Mouse (Mus musculus) hindbrain, embryonic 13.5 days (tissue): ENCODE data around the gene Ephb1. TPM values are rescaled to one million over a fixed set of nuclear protein-coding genes. Genes with fewer than 3 reads are reported as not detected.

Source experiments
- ATAC-seq: fragments of 200-750 bp; cut with Nextera tagmentation; 2 replicates; pipeline ENCODE4 v1.8.0; 2017; ENCODE audit warnings: moderate TSS enrichment; ENCODE audit not compliant: low FRiP score
- H3K27ac ChIP-seq: fragments of 300-500 bp; sonication (generic); 2 replicates; pipeline ENCODE4 v1.5.1; 2015; ENCODE audit warnings: inconsistent platforms, mild to moderate bottlenecking, moderate library complexity
- H3K27me3 ChIP-seq: fragments of 300-500 bp; sonication (generic); 2 replicates; pipeline ENCODE4 v1.6.1; 2015; ENCODE audit warnings: mild to moderate bottlenecking, inconsistent platforms
- H3K36me3 ChIP-seq: fragments of 300-500 bp; sonication (generic); 2 replicates; pipeline ENCODE4 v1.6.1; 2015; ENCODE audit warnings: mild to moderate bottlenecking, inconsistent platforms
- H3K4me1 ChIP-seq: fragments of 300-500 bp; sonication (generic); replicated peaks from 2 replicates; pipeline ENCODE4 v1.6.1; 2015; ENCODE audit warnings: inconsistent platforms
- H3K4me2 ChIP-seq: fragments of 300-500 bp; sonication (generic); 2 replicates; pipeline ENCODE4 v1.6.1; 2015; ENCODE audit warnings: inconsistent platforms, mild to moderate bottlenecking, moderate library complexity
- H3K4me3 ChIP-seq: fragments of 300-500 bp; sonication (generic); 2 replicates; pipeline ENCODE4 v1.5.1; 2015; ENCODE audit warnings: mild to moderate bottlenecking, inconsistent platforms
- H3K9ac ChIP-seq: fragments of 300-500 bp; sonication (generic); 2 replicates; pipeline ENCODE4 v1.6.1; 2015; ENCODE audit warnings: mild to moderate bottlenecking, inconsistent platforms
- H3K9me3 ChIP-seq: fragments of 300-500 bp; sonication (generic); 2 replicates; pipeline ENCODE4 v1.6.1; 2016; ENCODE audit warnings: inconsistent platforms
- WGBS: fragments of 180-500 bp; shearing (Covaris S2); methylation state at CpG from one replicate; pipeline ENCODE4 v1.1.7; 2015; 5-methylcytosine and 5-hydroxymethylcytosine counted together
- polyA plus RNA-seq: library from polyadenylated mRNA; unstranded; fragments of >200 nt; fragmentation: Nextera tagmentation; extraction: Ambion mirVana; gene quantifications from 2 replicates; pipeline ENCODE4 v1.2.1, GENCODE M21; 2015

Ephb1 gene
- polyA plus RNA-seq, 1 experiment from 2014 or later: 45.4 TPM

DNA sequence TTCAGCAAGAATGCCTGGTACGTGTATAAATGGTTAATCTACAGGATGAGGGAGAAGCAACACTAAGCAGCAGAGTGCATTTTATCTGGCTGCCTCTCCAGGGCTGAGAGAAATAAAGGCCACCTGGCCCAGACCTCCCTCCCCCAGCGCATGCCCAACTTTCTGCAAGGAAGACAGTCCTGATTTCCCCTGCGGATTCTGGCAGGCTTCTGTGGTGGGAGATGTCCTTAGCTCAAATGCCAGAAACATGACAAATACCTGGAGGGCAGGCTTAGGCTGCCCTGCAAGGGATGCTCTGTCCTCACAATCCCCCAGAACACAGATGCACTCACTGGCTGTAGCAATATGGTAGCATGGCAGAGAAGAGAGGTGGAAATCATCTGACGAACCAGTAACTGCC is 416.4 kb downstream of the Ephb1 start:
- WGBS: 87% methylated on average over 4 of the region's 4 CpGs
- peaks cover 51% of the 10 kb centered on the region for H3K4me1 ChIP-seq
- H3K27ac ChIP-seq: no peak overlapping the region
- ATAC-seq: no peak
- peaks cover 9% of the 10 kb centered on the region; the same call in 1 of the 2 replicates for H3K36me3 ChIP-seq
- no peak overlapping the region for H3K4me3 ChIP-seq
- H3K9me3 ChIP-seq: no peaks in the 10 kb centered on the region
- no peaks in the 10 kb centered on the region for H3K27me3 ChIP-seq
- no peak overlapping the region for H3K9ac ChIP-seq
- H3K4me2 ChIP-seq: no peak overlapping the region

DNA sequence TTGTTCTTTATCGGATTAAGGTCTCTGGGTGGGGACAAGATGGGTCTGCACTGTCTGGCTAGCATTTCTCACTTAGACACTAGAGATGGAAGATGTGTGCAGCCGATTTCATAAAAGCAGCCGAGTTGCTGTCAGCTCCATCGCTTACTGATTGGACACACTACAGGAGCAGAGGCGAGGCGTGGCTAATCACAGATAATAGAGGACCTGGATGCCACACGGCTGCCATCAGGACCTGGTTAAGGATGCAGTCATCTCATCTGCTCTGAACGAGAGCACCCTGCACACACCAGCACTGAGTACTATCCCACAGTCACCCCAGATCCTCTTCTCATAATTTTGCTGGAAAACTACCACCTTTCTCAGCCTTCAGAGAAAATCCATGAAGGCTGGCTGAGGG is 419.6 kb downstream of the Ephb1 start:
- Histone ChIP-seq H3K27ac (peak overlapping the region; percentile 52; the same call in 1 of the 2 replicates), H3K9ac (peak overlapping the region; percentile 49; the same call in 1 of the 2 replicates), H3K4me2 (no peak overlapping the region), H3K4me1 (peaks cover 36% of the 10 kb centered on the region), H3K9me3 (no peaks in the 10 kb centered on the region), H3K4me3 (no peak overlapping the region), H3K27me3 (no peaks in the 10 kb centered on the region), H3K36me3 (peaks cover 19% of the 10 kb centered on the region)
- 28% methylated on average over 8 of the region's 8 CpGs for WGBS
- no peak for ATAC-seq

DNA sequence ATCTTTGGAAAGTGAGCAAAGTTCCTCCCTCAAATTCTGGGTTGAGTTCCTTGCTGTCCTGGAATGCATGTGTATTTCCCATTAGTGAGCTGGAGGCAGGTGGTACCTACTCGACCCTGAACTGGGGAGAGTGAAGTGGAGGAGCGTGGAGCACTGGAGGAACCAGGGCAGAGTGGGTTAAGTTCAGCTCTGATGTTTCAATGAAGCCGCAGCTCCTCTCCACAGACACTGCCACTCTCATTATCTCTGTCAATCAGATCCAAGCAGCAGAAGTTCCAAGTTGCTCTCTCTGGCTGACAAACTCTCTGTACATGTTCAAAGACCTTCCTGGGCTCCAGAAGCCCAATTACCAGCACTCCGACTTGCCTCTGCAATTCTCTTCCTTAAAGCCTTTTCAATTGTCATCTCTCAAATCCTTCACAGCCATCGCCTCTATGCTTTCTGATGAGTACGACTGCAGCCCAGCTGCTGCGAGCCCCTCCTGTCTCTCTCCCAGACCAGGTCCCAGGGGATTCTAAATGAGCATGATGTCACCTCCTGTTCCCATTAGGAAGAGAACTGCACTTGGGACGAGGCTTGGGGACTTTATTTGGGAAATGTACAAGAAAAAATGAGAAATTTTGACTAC is 420.4 kb downstream of the Ephb1 start:
- Histone ChIP-seq H3K27me3 (no peaks in the 10 kb centered on the region), H3K27ac (peak overlapping the region; percentile 52), H3K4me1 (peaks cover 27% of the 10 kb centered on the region), H3K4me2 (no peak overlapping the region), H3K4me3 (no peak overlapping the region), H3K36me3 (peaks cover 19% of the 10 kb centered on the region), H3K9ac (peak overlapping the region; percentile 10; the same call in 1 of the 2 replicates), H3K9me3 (no peaks in the 10 kb centered on the region)
- WGBS: 40% methylated on average over 8 of the region's 8 CpGs
- no peak for ATAC-seq

DNA sequence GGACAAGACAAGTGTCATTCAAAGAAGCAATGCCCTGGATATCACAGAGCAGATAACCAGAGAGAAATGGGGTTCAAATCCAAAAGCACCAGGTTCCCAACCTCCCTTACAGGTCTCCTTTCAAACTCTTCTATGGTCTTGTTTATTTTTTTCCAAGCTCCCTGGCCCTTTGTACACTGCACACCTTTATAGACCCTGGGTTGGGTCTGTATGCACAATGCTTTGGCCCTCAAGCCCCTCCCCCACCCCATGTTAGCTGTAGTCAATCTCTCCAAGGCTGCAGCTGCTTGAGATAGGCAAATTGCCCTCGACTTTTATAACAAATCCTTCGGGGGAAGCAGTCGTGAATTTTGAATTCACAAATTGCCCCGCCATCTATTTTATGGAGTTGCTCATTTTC is 429.7 kb downstream of the Ephb1 start:
- peaks cover 2% of the 10 kb centered on the region for H3K4me1 ChIP-seq
- 0 out of 2 replicates have a peak, but pooled peaks cover 12% of the 10 kb centered on the region for H3K36me3 ChIP-seq
- H3K27ac ChIP-seq: no peak overlapping the region
- no peak overlapping the region for H3K9ac ChIP-seq
- 67% methylated on average over 4 of the region's 4 CpGs for WGBS
- ATAC-seq: no peak
- no peak overlapping the region for H3K4me3 ChIP-seq
- H3K9me3 ChIP-seq: no peaks in the 10 kb centered on the region
- H3K4me2 ChIP-seq: no peak overlapping the region
- H3K27me3 ChIP-seq: no peaks in the 10 kb centered on the region

DNA sequence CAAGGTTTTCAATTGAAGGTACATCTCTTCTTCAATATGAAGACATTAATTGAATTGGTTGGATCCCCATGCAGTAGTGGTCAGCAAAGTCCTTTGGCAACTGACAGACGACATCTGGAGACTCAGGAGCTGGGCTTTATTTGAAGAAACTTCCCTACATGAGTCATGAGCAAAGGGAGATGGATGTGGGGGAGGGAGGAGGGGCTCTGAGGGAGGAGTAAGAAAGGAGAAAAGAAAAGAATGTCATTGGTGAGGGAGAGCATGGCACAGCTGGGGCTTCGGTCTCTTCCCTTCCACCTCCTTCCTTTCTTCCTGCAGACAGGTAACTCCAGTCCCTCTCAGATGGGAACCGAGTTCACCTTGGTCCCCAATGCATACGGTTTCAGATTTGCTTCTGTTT is 431.6 kb downstream of the Ephb1 start:
- H3K27ac ChIP-seq: no peak overlapping the region
- no peak overlapping the region for H3K4me3 ChIP-seq
- 0 out of 2 replicates have a peak, but pooled peaks cover 12% of the 10 kb centered on the region for H3K36me3 ChIP-seq
- H3K27me3 ChIP-seq: no peaks in the 10 kb centered on the region
- H3K9me3 ChIP-seq: no peaks in the 10 kb centered on the region
- no peak for ATAC-seq
- H3K4me2 ChIP-seq: no peak overlapping the region
- H3K4me1 ChIP-seq: no peaks in the 10 kb centered on the region; the same call in none of the 2 replicates
- H3K9ac ChIP-seq: no peak overlapping the region
- 74% methylated on average over 4 of the region's 4 CpGs for WGBS

DNA sequence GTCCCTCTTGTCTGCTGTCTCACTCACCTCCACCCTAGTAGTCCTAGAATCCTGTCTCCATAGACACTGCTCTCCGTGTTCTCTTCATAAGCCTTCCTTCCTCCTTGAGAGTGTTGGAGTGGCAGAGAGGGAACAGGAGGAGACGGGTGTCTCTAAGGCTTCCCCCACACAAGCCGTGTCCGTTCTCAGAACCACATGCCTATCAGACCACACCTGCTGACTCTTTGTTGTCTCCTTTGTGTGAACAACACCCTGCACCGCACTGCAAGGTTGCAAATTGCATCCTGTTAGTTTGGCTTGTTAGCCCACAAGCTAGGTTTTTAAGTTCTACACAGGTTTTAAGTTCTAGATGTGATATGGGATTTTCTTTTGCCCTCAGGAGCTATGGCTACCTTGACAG is 435.2 kb downstream of the Ephb1 start:
- no peak for ATAC-seq
- WGBS: 90% methylated on average over 5 of the region's 5 CpGs
- Histone ChIP-seq H3K27me3 (no peaks in the 10 kb centered on the region), H3K4me1 (no peaks in the 10 kb centered on the region; the same call in 1 of the 2 replicates), H3K27ac (no peak overlapping the region), H3K4me2 (no peak overlapping the region), H3K36me3 (0 out of 2 replicates have a peak, but pooled peaks cover 12% of the 10 kb centered on the region), H3K9me3 (no peaks in the 10 kb centered on the region), H3K9ac (no peak overlapping the region), H3K4me3 (no peak overlapping the region)

DNA sequence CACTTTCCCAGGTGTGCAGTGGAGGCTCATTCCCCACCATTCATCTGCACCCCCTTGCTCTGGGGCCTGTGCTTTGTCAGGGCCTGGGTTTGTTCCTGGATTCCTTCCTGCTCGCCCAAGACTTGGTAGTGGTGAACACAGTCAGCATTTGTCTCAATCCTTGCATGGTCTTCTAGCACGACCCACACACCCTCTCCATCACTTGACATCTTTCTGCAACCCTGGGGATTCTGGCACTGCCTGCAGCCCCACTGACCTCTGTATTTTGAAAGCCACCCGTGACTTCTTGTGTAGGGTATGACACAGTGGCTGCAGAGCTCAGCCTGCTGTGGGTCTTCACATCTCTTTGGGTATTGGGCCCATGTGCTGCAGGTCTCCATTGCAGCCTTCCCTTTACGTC is 435.7 kb downstream of the Ephb1 start:
- H3K4me3 ChIP-seq: no peak overlapping the region
- no peaks in the 10 kb centered on the region for H3K9me3 ChIP-seq
- H3K36me3 ChIP-seq: 0 out of 2 replicates have a peak, but pooled peaks cover 12% of the 10 kb centered on the region
- H3K4me2 ChIP-seq: no peak overlapping the region
- H3K4me1 ChIP-seq: no peaks in the 10 kb centered on the region; the same call in 1 of the 2 replicates
- 83% methylated on average over 4 of the region's 4 CpGs for WGBS
- no peak for ATAC-seq
- no peak overlapping the region for H3K27ac ChIP-seq
- H3K27me3 ChIP-seq: no peaks in the 10 kb centered on the region
- H3K9ac ChIP-seq: no peak overlapping the region

DNA sequence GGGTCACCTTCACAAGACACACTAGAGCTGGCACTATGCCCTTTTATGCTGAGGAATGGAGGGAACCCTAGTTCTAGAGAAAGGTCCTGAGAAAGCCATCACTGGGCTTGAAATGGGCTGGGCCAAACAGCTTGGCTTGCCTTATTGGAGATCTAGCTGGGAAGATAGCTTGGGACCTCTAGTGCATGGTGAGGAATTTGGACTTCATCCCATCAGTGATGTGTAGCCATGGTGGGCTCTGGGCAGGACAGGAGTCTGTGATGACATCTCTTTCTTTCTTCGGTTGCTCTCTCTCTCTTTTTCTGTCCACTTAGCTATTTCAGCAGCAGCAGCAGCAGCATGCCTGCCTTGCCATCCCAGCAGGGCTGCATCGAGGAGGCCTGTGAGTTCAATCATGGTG is 439.4 kb downstream of the Ephb1 start:
- Histone ChIP-seq H3K27me3 (no peaks in the 10 kb centered on the region), H3K9me3 (no peaks in the 10 kb centered on the region), H3K9ac (no peak overlapping the region), H3K27ac (no peak overlapping the region), H3K36me3 (no peaks in the 10 kb centered on the region), H3K4me3 (no peak overlapping the region), H3K4me2 (no peak overlapping the region), H3K4me1 (peaks cover 11% of the 10 kb centered on the region; the same call in 1 of the 2 replicates)
- no peak for ATAC-seq
- WGBS: 89% methylated on average over 2 of the region's 2 CpGs

DNA sequence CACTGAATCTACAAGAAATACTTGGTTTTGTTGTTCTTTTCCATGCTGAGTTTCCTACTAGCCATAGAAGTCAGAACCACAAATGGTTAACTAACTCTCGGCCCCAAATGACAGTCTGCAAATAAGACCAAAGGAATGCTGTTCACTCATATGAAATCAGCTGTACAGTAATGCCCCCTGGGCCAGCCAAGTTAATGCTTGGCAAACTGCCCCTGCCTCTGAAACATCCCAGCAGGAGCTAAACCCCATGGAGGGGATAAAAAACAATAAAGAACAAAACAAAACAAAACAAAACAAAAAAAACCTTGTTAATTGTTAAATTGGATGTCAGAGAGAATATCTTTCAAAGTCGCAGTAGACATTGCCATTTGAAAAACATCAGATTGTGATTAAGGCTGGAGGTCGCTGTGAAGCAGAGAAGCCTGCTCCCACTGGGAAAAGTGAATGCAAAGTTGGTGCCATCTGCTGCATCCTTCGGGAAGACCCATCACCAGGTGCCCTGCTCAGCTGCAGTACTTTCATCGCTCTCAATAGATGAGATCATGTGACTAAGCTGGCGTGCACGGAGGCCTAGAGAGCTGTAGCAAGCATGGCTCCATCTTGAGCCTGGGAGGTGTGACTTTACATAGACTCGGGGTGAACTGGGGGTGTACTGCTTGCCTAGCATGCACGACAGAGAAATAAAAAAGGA is 443.2 kb downstream of the Ephb1 start:
- peaks cover 33% of the 10 kb centered on the region for H3K4me1 ChIP-seq
- peak; percentile 55; the same call in 1 of the 2 replicates for ATAC-seq
- peak overlapping the region; percentile 27; the same call in 1 of the 2 replicates for H3K27ac ChIP-seq
- no peak overlapping the region for H3K4me3 ChIP-seq
- no peak overlapping the region for H3K9ac ChIP-seq
- 20% methylated on average over 9 of the region's 9 CpGs for WGBS
- no peaks in the 10 kb centered on the region for H3K9me3 ChIP-seq
- H3K27me3 ChIP-seq: no peaks in the 10 kb centered on the region
- H3K36me3 ChIP-seq: no peaks in the 10 kb centered on the region
- no peak overlapping the region for H3K4me2 ChIP-seq

DNA sequence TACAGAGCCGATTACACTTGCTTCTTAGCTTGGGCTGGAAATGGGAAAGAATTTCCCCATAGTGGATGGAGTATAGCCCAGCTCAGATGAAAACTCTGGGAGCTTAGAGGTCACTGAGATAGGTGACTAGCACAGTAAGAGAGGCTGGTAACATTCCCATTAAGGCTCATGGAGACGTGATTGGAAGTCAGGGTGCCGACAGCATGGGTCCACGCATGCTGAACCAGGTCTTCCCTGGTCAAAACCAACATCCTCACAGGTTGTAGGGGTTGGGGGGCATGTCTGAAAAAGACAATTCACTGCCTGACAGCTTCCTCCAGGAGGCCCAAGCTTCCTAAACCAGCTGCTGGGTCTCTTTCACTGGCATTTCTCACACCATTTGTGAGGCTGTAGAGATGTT is 445.0 kb downstream of the Ephb1 start:
- Histone ChIP-seq H3K27ac (no peak overlapping the region), H3K9me3 (no peaks in the 10 kb centered on the region), H3K36me3 (no peaks in the 10 kb centered on the region), H3K9ac (no peak overlapping the region; the same call in 1 of the 2 replicates), H3K4me1 (peaks cover 33% of the 10 kb centered on the region), H3K27me3 (no peaks in the 10 kb centered on the region), H3K4me3 (no peak overlapping the region), H3K4me2 (no peak overlapping the region)
- WGBS: 69% methylated on average over 4 of the region's 4 CpGs
- ATAC-seq: no peak

DNA sequence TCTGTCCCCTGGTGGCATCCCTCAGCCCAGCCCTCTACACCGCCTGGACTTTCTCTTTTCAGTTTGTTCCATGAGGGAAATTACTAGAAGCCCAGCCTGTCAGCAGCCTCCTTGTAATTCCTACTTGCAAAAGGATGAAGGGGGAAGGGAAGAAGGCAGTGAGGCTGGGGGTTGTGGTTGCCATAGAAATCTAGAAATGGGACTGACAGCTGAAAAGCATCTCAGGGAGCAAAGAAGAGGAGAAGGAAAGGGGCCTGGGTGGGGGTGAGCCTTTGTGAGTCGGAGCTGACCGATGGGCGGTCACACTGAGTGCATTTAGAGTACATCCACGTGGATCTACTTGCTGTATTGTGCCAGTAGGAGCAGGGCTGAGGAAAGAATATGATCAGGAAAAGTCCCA is 445.6 kb downstream of the Ephb1 start:
- Histone ChIP-seq H3K9ac (no peak overlapping the region; the same call in 1 of the 2 replicates), H3K27ac (peak overlapping the region; percentile 53), H3K9me3 (no peaks in the 10 kb centered on the region), H3K4me2 (no peak overlapping the region), H3K4me3 (no peak overlapping the region), H3K27me3 (no peaks in the 10 kb centered on the region), H3K4me1 (peaks cover 33% of the 10 kb centered on the region), H3K36me3 (no peaks in the 10 kb centered on the region)
- WGBS: 22% methylated on average over 5 of the region's 5 CpGs
- ATAC-seq: peak; percentile 44

DNA sequence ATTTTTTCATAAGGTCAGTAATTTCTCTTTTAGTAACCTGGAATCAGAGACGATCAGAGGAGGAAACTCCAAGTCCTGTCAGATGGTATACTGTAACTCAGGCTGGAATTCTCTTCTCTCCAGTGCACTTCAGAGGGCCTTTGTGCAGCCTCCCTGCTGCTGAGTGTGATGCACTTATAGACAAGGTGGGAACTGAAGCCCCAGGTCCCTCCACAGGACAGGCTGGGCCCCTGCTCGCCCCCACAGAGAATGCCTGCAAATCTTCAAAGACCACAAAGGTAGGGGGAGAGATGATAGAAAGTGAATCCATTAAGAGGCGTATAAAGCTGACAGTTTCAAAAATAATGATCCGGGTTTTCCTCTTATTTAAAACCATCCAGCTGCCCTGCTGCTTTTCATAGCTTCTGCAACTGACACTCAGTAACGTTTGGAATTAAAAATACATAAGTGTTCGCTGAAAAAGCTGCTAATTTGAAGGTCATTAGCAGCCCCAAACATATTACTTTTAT is 446.7 kb downstream of the Ephb1 start:
- H3K36me3 ChIP-seq: no peaks in the 10 kb centered on the region
- no peaks in the 10 kb centered on the region for H3K9me3 ChIP-seq
- 59% methylated on average over 6 of the region's 6 CpGs for WGBS
- ATAC-seq: no peak
- H3K4me3 ChIP-seq: no peak overlapping the region
- peaks cover 33% of the 10 kb centered on the region for H3K4me1 ChIP-seq
- H3K27ac ChIP-seq: peak overlapping the region; percentile 60; the same call in 1 of the 2 replicates
- H3K27me3 ChIP-seq: no peaks in the 10 kb centered on the region
- H3K9ac ChIP-seq: no peak overlapping the region
- no peak overlapping the region for H3K4me2 ChIP-seq
